Mouse (Mus musculus): ENCODE measurements around the gene Gp9. TPM values are rescaled to one million over a fixed set of nuclear protein-coding genes. Genes with fewer than 3 reads are reported as not detected.

Gene Gp9
- total and polyA plus RNA-seq, 3 experiments: 0.94 to 9.9 (median 5.8) TPM

DNA sequence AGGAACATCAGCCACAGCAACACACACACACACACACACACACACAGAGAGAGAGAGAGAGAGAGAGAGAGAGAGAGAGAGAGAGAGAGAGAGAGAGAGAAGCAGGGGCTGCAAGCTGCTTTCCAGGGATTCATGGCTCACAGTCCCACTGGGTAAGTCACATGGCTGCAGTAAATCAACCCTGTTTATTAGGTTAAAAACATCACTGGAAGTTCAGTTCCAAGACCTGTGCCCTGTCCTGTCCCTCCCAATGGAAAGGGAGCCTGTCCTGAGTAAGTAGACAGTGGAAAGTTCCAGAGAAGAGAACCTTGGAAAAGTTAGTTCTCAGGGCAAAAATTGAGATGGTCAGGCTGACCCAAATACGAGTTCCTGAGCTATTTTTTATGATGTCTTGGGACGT is 19.4 kb downstream of the Gp9 start:
- intact Hi-C loops (cut with DNase I): no loop called here
- H3K4me1 ChIP-seq (ENCODE audit: control insufficient read depth, insufficient read depth, low read length): no peaks in the 10 kb centered on the region; the same call in 1 of the 2 replicates
- no peak overlapping the region for H3K9ac ChIP-seq (ENCODE audit: low read depth, low read length)
- no peak overlapping the region for H3K4me3 ChIP-seq
- no peak for DNase-seq
- H3K27ac ChIP-seq: no peak overlapping the region
- TF ChIP-seq POLR2A (IDR thresholded peaks at IDR 0.05; ENCODE audit: insufficient read depth, low read depth, low read length) (no peak), CTCF (IDR thresholded peaks at IDR 0.05) (no peak), EP300 (IDR thresholded peaks at IDR 0.05; ENCODE audit: insufficient read depth, low read depth, low read length) (no peak)
- H3K27me3 ChIP-seq (ENCODE audit: control insufficient read depth, insufficient read depth, low read length): no peaks in the 10 kb centered on the region
- WGBS: 29% methylated on average over 2 of the region's 2 CpGs
- H3K79me2 ChIP-seq (replicated peaks; ENCODE audit: control insufficient read depth, insufficient read depth, low read length): no peaks in the 10 kb centered on the region
- H3K36me3 ChIP-seq (ENCODE audit: control insufficient read depth, insufficient read depth, low read length): no peaks in the 10 kb centered on the region

DNA sequence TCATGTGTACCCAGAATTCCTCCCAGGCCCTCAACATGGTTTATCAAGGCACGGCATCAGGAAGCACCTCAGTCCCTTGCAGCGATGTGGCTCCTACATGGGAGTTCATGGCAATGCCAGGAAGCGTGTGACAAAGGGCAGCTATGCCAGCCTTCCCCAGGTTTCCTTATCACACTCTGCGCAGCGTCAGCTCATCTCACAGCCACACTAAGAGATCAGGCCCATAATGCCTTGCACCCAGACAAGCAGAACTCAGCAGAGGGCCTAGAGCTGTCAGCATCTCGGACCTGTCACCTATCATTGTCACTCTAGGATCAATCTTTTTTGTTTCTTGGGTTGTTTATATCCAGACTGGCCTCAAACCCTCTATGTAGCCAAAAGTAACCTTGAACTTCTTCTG is 21.7 kb downstream of the Gp9 start:
- H3K27me3 ChIP-seq (ENCODE audit: control insufficient read depth, insufficient read depth, low read length): no peaks in the 10 kb centered on the region
- H3K9ac ChIP-seq (ENCODE audit: low read depth, low read length): no peak overlapping the region
- no peak for DNase-seq
- TF ChIP-seq POLR2A (IDR thresholded peaks at IDR 0.05; ENCODE audit: insufficient read depth, low read depth, low read length) (no peak), EP300 (IDR thresholded peaks at IDR 0.05; ENCODE audit: insufficient read depth, low read depth, low read length) (no peak), CTCF (IDR thresholded peaks at IDR 0.05) (no peak)
- intact Hi-C loops (cut with DNase I): no loop called here
- WGBS: 75% methylated on average over 6 of the region's 6 CpGs
- H3K79me2 ChIP-seq (replicated peaks; ENCODE audit: control insufficient read depth, insufficient read depth, low read length): 0 out of 2 replicates have a peak, but pooled peaks cover 1% of the 10 kb centered on the region
- no peaks in the 10 kb centered on the region for H3K36me3 ChIP-seq (ENCODE audit: control insufficient read depth, insufficient read depth, low read length)
- H3K4me1 ChIP-seq (ENCODE audit: control insufficient read depth, insufficient read depth, low read length): peaks cover under 1% of the 10 kb centered on the region; the same call in 1 of the 2 replicates
- H3K4me3 ChIP-seq: no peak overlapping the region
- H3K27ac ChIP-seq: no peak overlapping the region

- intact Hi-C loops (cut with DNase I): no loop called here
- Histone ChIP-seq H3K79me2 (replicated peaks; ENCODE audit: control insufficient read depth, insufficient read depth, low read length) (peaks cover 2% of the 10 kb centered on the region; the same call in 1 of the 2 replicates), H3K9ac (ENCODE audit: low read depth, low read length) (no peak overlapping the region), H3K4me1 (ENCODE audit: control insufficient read depth, insufficient read depth, low read length) (peaks cover 9% of the 10 kb centered on the region), H3K27me3 (ENCODE audit: control insufficient read depth, insufficient read depth, low read length) (no peaks in the 10 kb centered on the region), H3K4me3 (no peak overlapping the region), H3K36me3 (ENCODE audit: control insufficient read depth, insufficient read depth, low read length) (peaks cover 2% of the 10 kb centered on the region; the same call in 1 of the 2 replicates), H3K27ac (no peak overlapping the region)
- TF ChIP-seq CTCF (IDR thresholded peaks at IDR 0.05) (no peak), EP300 (IDR thresholded peaks at IDR 0.05; ENCODE audit: insufficient read depth, low read depth, low read length) (no peak), POLR2A (IDR thresholded peaks at IDR 0.05; ENCODE audit: insufficient read depth, low read depth, low read length) (no peak)
- DNase-seq: no peak
- WGBS: 84% methylated on average over 7 of the region's 7 CpGs
These were observed 24.6 kb downstream of the Gp9 start for GRCm38 (mm10) chr6:87802462-87802861.

DNA sequence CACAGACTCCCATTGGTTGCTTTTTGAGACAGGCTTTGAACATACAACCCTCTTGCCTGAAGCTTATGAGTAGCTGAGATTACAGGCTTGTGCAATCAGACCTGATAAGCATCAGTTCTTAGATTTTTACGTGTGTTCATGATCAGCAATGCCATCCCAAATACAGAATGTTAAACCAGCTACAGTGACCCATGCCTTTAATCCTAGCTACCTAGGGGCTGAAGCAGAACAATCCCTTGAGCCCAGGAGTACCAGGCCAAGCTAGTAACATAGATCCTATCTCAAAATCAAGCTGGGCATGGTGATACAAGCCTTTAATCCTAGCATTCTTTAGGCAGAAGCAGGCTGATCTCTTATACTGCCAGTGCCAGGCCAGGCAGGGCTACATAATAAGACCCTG is 26.2 kb downstream of the Gp9 start:
- H3K36me3 ChIP-seq (ENCODE audit: control insufficient read depth, insufficient read depth, low read length): peaks cover 2% of the 10 kb centered on the region; the same call in 1 of the 2 replicates
- H3K27me3 ChIP-seq (ENCODE audit: control insufficient read depth, insufficient read depth, low read length): no peaks in the 10 kb centered on the region
- no peak for DNase-seq
- H3K9ac ChIP-seq (ENCODE audit: low read depth, low read length): no peak overlapping the region
- 69% methylated on average over 1 of the region's 1 CpGs for WGBS
- intact Hi-C loops (cut with DNase I): no loop called here
- peaks cover 2% of the 10 kb centered on the region; the same call in 1 of the 2 replicates for H3K79me2 ChIP-seq (replicated peaks; ENCODE audit: control insufficient read depth, insufficient read depth, low read length)
- H3K27ac ChIP-seq: no peak overlapping the region
- H3K4me1 ChIP-seq (ENCODE audit: control insufficient read depth, insufficient read depth, low read length): peaks cover 9% of the 10 kb centered on the region
- TF ChIP-seq EP300 (IDR thresholded peaks at IDR 0.05; ENCODE audit: insufficient read depth, low read depth, low read length) (no peak), CTCF (IDR thresholded peaks at IDR 0.05) (no peak), POLR2A (IDR thresholded peaks at IDR 0.05; ENCODE audit: insufficient read depth, low read depth, low read length) (no peak)
- H3K4me3 ChIP-seq: no peak overlapping the region

DNA sequence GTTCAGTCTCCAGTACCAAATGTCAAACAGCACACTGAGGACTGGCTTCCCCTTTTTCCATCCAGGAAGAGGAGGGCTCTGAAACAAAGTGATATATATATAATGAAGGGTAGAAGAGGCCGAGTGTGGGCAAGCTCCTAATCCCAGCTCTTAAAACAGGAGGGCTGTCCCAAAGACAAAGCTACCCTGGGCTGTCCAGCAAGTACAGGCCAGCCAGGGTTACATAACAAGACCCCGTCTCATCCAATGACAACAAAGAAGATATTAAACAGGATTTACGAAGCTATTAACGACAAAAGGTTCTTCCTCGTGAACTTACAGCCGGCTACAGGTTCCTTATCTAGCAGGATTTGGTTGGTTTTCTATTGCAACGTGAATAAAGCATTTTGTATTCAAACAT is 27.0 kb downstream of the Gp9 start:
- peaks cover 4% of the 10 kb centered on the region for H3K79me2 ChIP-seq (replicated peaks; ENCODE audit: control insufficient read depth, insufficient read depth, low read length)
- H3K9ac ChIP-seq (ENCODE audit: low read depth, low read length): no peak overlapping the region
- intact Hi-C loops (cut with DNase I): no loop called here
- no peak overlapping the region for H3K27ac ChIP-seq
- H3K36me3 ChIP-seq (ENCODE audit: control insufficient read depth, insufficient read depth, low read length): peaks cover 2% of the 10 kb centered on the region; the same call in 1 of the 2 replicates
- H3K4me1 ChIP-seq (ENCODE audit: control insufficient read depth, insufficient read depth, low read length): peaks cover 15% of the 10 kb centered on the region
- no peak for DNase-seq
- WGBS: 69% methylated on average over 7 of the region's 7 CpGs
- TF ChIP-seq EP300 (IDR thresholded peaks at IDR 0.05; ENCODE audit: insufficient read depth, low read depth, low read length) (no peak), POLR2A (IDR thresholded peaks at IDR 0.05; ENCODE audit: insufficient read depth, low read depth, low read length) (no peak), CTCF (IDR thresholded peaks at IDR 0.05) (no peak)
- no peaks in the 10 kb centered on the region for H3K27me3 ChIP-seq (ENCODE audit: control insufficient read depth, insufficient read depth, low read length)
- H3K4me3 ChIP-seq: no peak overlapping the region

DNA sequence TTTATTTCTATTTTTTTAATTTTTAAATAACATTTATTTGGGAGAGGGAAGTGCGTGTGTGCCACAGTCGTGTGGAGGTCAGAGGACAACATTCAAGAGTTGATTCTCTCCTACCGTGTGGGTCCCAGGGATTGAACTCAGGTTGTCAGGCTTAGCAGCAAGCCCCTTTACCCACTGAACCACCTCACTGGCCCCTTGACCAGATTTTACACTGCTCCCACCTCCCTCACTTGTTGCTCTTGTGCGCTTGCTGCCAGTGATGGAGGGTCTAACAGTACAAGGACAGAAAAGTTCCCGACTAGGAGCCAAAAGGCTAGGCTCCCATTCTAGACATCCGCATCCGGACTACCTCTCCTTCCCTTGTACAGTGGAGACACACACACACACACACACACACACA is 27.6 kb downstream of the Gp9 start:
- Histone ChIP-seq H3K36me3 (ENCODE audit: control insufficient read depth, insufficient read depth, low read length) (peaks cover 2% of the 10 kb centered on the region; the same call in 1 of the 2 replicates), H3K4me3 (no peak overlapping the region), H3K27me3 (ENCODE audit: control insufficient read depth, insufficient read depth, low read length) (no peaks in the 10 kb centered on the region), H3K27ac (no peak overlapping the region), H3K9ac (ENCODE audit: low read depth, low read length) (no peak overlapping the region), H3K79me2 (replicated peaks; ENCODE audit: control insufficient read depth, insufficient read depth, low read length) (peaks cover 4% of the 10 kb centered on the region), H3K4me1 (ENCODE audit: control insufficient read depth, insufficient read depth, low read length) (peaks cover 15% of the 10 kb centered on the region)
- 82% methylated on average over 7 of the region's 7 CpGs for WGBS
- TF ChIP-seq EP300 (IDR thresholded peaks at IDR 0.05; ENCODE audit: insufficient read depth, low read depth, low read length) (no peak), CTCF (IDR thresholded peaks at IDR 0.05) (no peak), POLR2A (IDR thresholded peaks at IDR 0.05; ENCODE audit: insufficient read depth, low read depth, low read length) (no peak)
- no peak for DNase-seq
- intact Hi-C loops (cut with DNase I): no loop called here
